In genomic region chr6:30508824-30509223, GRCm38 (mm10) we compare ENCODE assay signal across 8 mouse cellular contexts. TPM values are rescaled to one million over a fixed set of nuclear protein-coding genes. Genes with fewer than 3 reads are reported as not detected.
DNase-seq lines count a peak whose midpoint lies in the region; ATAC-seq and TF ChIP-seq lines count a peak whose summit lies in the region.

No protein-coding gene starts in this region.

- peak overlapping the region; percentile 65 for H3K4me3 ChIP-seq in liver, adult 2 months (ENCODE audit: insufficient read depth, low read depth, low read length)
- H3K4me3 ChIP-seq in embryonic facial prominence, embryonic 13.5 days = peak overlapping the region; percentile 57
- peak overlapping the region; percentile 49 for H3K4me3 ChIP-seq in intestine, embryonic 15.5 days (replicated peaks)
- H3K4me3 ChIP-seq in neural tube, embryonic 12.5 days = peak overlapping the region; percentile 40

- no peaks in the 10 kb centered on the region for H3K27me3 ChIP-seq in liver, adult 2 months (ENCODE audit: control insufficient read depth, insufficient read depth, low read length)
- no peaks in the 10 kb centered on the region for H3K27me3 ChIP-seq in embryonic facial prominence, embryonic 13.5 days
- no peaks in the 10 kb centered on the region for H3K27me3 ChIP-seq in intestine, embryonic 15.5 days (replicated peaks)
- H3K27me3 ChIP-seq in neural tube, embryonic 12.5 days (replicated peaks) = no peaks in the 10 kb centered on the region

- WGBS in liver, adult 2 months = 5% methylated on average over 2 of the region's 2 CpGs
- 8% methylated on average over 2 of the region's 2 CpGs for WGBS in embryonic facial prominence, embryonic 13.5 days
- 3% methylated on average over 2 of the region's 2 CpGs for WGBS in intestine, embryonic 15.5 days
- 5% methylated on average over 2 of the region's 2 CpGs for WGBS in neural tube, embryonic 12.5 days

- no peak for ATAC-seq in embryonic facial prominence, embryonic 13.5 days (ENCODE audit: insufficient number of reproducible peaks, insufficient read depth, low FRiP score, low TSS enrichment, low read depth)
- no peak for ATAC-seq in intestine, embryonic 15.5 days
- ATAC-seq in neural tube, embryonic 12.5 days (ENCODE audit: low FRiP score, low read depth) = no peak

- H3K4me2 ChIP-seq in embryonic facial prominence, embryonic 13.5 days = peak overlapping the region; percentile 68
- peak overlapping the region; percentile 67 for H3K4me2 ChIP-seq in intestine, embryonic 15.5 days (replicated peaks)
- peak overlapping the region; percentile 72 for H3K4me2 ChIP-seq in neural tube, embryonic 12.5 days (replicated peaks)

- peak overlapping the region; percentile 71; the same call in 1 of the 2 replicates for H3K27ac ChIP-seq in liver, adult 2 months (replicated peaks; ENCODE audit: insufficient read depth, low read depth, low read length)
- peak overlapping the region; percentile 99 for H3K27ac ChIP-seq in embryonic facial prominence, embryonic 13.5 days
- H3K27ac ChIP-seq in intestine, embryonic 15.5 days = peak overlapping the region; percentile 95
- peak overlapping the region; percentile 13 for H3K27ac ChIP-seq in neural tube, embryonic 12.5 days

- no peaks in the 10 kb centered on the region for H3K79me2 ChIP-seq in liver, adult 2 months (ENCODE audit: control insufficient read depth, insufficient read depth, low read length)

- no peak for TF ChIP-seq CTCF in liver, adult 2 months (IDR thresholded peaks at IDR 0.05; ENCODE audit: low read depth, low read length)

- peaks cover 3% of the 10 kb centered on the region; the same call in 1 of the 2 replicates for H3K4me1 ChIP-seq in liver, adult 2 months (ENCODE audit: control insufficient read depth, insufficient read depth, low read length)
- peaks cover 13% of the 10 kb centered on the region for H3K4me1 ChIP-seq in embryonic facial prominence, embryonic 13.5 days
- 0 out of 2 replicates have a peak, but pooled peaks cover 3% of the 10 kb centered on the region for H3K4me1 ChIP-seq in intestine, embryonic 15.5 days (replicated peaks)
- peaks cover 5% of the 10 kb centered on the region for H3K4me1 ChIP-seq in neural tube, embryonic 12.5 days

- H3K36me3 ChIP-seq in liver, adult 2 months (ENCODE audit: control insufficient read depth, insufficient read depth, low read length) = peaks cover 10% of the 10 kb centered on the region; the same call in 1 of the 2 replicates
- peaks cover 25% of the 10 kb centered on the region for H3K36me3 ChIP-seq in embryonic facial prominence, embryonic 13.5 days
- H3K36me3 ChIP-seq in intestine, embryonic 15.5 days = 0 out of 2 replicates have a peak, but pooled peaks cover 8% of the 10 kb centered on the region
- H3K36me3 ChIP-seq in neural tube, embryonic 12.5 days = peaks cover 16% of the 10 kb centered on the region

- DNase-seq in liver, adult 2 months (ENCODE audit: extremely low read depth, low read depth, low spot score) = no peak
- DNase-seq in liver (no peak), MN1 (ENCODE audit: low spot score) (no peak)
- no peak for DNase-seq in layer of hippocampus, adult 11-12 months (ENCODE audit: low spot score)
- no peak for DNase-seq in adrenal gland, postnatal 36 days

- H3K9ac ChIP-seq in liver, adult 2 months (ENCODE audit: low read depth, low read length) = peak overlapping the region; percentile 71
- peak overlapping the region; percentile 89 for H3K9ac ChIP-seq in embryonic facial prominence, embryonic 13.5 days
- peak overlapping the region; percentile 64 for H3K9ac ChIP-seq in intestine, embryonic 15.5 days
- peak overlapping the region; percentile 53 for H3K9ac ChIP-seq in neural tube, embryonic 12.5 days

- H3K9me3 ChIP-seq in embryonic facial prominence, embryonic 13.5 days = no peaks in the 10 kb centered on the region
- H3K9me3 ChIP-seq in intestine, embryonic 15.5 days = no peaks in the 10 kb centered on the region
- H3K9me3 ChIP-seq in neural tube, embryonic 12.5 days = no peaks in the 10 kb centered on the region

- no peak for TF ChIP-seq POLR2A in liver, adult 2 months (IDR thresholded peaks at IDR 0.05; ENCODE audit: extremely low read depth, insufficient read depth, low read length)

RNA-seq across cellular contexts. Expression of gene Tmem209, which starts 0.8 kb away (rescaled TPM):
- 9.2 and 12.0 TPM in 2 replicates for total RNA-seq in liver, adult 2 months (2014; rRNA removed)
- polyA plus RNA-seq in liver, adult 2 months (2012; rRNA removed) = 18.4 and 23.5 TPM in 2 replicates
- 30.4 and 35.4 TPM in 2 replicates for polyA plus RNA-seq in embryonic facial prominence, embryonic 13.5 days (2015; fragmentation: Nextera tagmentation; extraction: Ambion mirVana)
- polyA plus RNA-seq in intestine, embryonic 15.5 days (2015; fragmentation: Nextera tagmentation; extraction: Ambion mirVana) = 31.5 and 33.6 TPM in 2 replicates
- polyA plus RNA-seq in neural tube, embryonic 12.5 days (2016; fragmentation: Nextera tagmentation; extraction: Ambion mirVana) = 35.1 and 35.9 TPM in 2 replicates
- total RNA-seq in adrenal gland, postnatal 36 days (2021) = 10 to 100 TPM; 23.3 to 27.3 TPM

RNA-seq across cellular contexts. Expression of gene Ssmem1, which starts 0.8 kb away (rescaled TPM):
- total RNA-seq in liver, adult 2 months (2014; rRNA removed) = 0.20 TPM in 1 of 2 replicates, not detected in the other
- polyA plus RNA-seq in liver, adult 2 months (2012; rRNA removed) = not detected in 2 replicates
- polyA plus RNA-seq in embryonic facial prominence, embryonic 13.5 days (2015; fragmentation: Nextera tagmentation; extraction: Ambion mirVana) = 0.23 TPM in 1 of 2 replicates, not detected in the other
- not detected in 2 replicates for polyA plus RNA-seq in intestine, embryonic 15.5 days (2015; fragmentation: Nextera tagmentation; extraction: Ambion mirVana)
- polyA plus RNA-seq in neural tube, embryonic 12.5 days (2016; fragmentation: Nextera tagmentation; extraction: Ambion mirVana) = 0.24 and 0.49 TPM in 2 replicates
- total RNA-seq in adrenal gland, postnatal 36 days (2021) = under 1 TPM in 1 of 2 experiments, not detected in 1; 0.23 TPM

RNA-seq across cellular contexts. Expression of gene Cpa2, which starts 32.6 kb away (rescaled TPM):
- total RNA-seq in liver, adult 2 months (2014; rRNA removed) = 6.5 and 32.6 TPM in 2 replicates
- polyA plus RNA-seq in liver, adult 2 months (2012; rRNA removed) = 0.12 TPM in 1 of 2 replicates, not detected in the other
- polyA plus RNA-seq in embryonic facial prominence, embryonic 13.5 days (2015; fragmentation: Nextera tagmentation; extraction: Ambion mirVana) = 6.3 and 6.4 TPM in 2 replicates
- polyA plus RNA-seq in intestine, embryonic 15.5 days (2015; fragmentation: Nextera tagmentation; extraction: Ambion mirVana) = 327 and 654 TPM in 2 replicates
- polyA plus RNA-seq in neural tube, embryonic 12.5 days (2016; fragmentation: Nextera tagmentation; extraction: Ambion mirVana) = 8.2 and 8.5 TPM in 2 replicates
- total RNA-seq in adrenal gland, postnatal 36 days (2021) = under 1 TPM; 0.56 to 0.66 TPM

RNA-seq across cellular contexts. Expression of gene Cpa4, which starts 59.3 kb away (rescaled TPM):
- not detected in 2 replicates for total RNA-seq in liver, adult 2 months (2014; rRNA removed)
- polyA plus RNA-seq in liver, adult 2 months (2012; rRNA removed) = not detected in 2 replicates
- polyA plus RNA-seq in embryonic facial prominence, embryonic 13.5 days (2015; fragmentation: Nextera tagmentation; extraction: Ambion mirVana) = 0.83 and 1.4 TPM in 2 replicates
- 0.59 and 0.77 TPM in 2 replicates for polyA plus RNA-seq in intestine, embryonic 15.5 days (2015; fragmentation: Nextera tagmentation; extraction: Ambion mirVana)
- polyA plus RNA-seq in neural tube, embryonic 12.5 days (2016; fragmentation: Nextera tagmentation; extraction: Ambion mirVana) = 1.2 and 1.9 TPM in 2 replicates
- 1 to 10 TPM; 1.1 to 1.2 TPM for total RNA-seq in adrenal gland, postnatal 36 days (2021)

Comparison
In these comparisons a context has a peak if more than half of its experiments do, and no peak if none do; other contexts are left out.
1. H3K27ac ChIP-seq: peak in every context shown above with its lines; median percentile 99 in embryonic facial prominence, embryonic 13.5 days; 95 in intestine, embryonic 15.5 days; 71 in liver, adult 2 months; 13 in neural tube, embryonic 12.5 days.
2. RNA of gene Cpa2, which starts 32.6 kb away (polyA plus RNA-seq): 327 to 654 TPM in intestine, embryonic 15.5 days; 8.2 to 8.5 TPM in neural tube, embryonic 12.5 days, 6.3 to 6.4 TPM in embryonic facial prominence, embryonic 13.5 days and 0.12 TPM in liver, adult 2 months; every median in the first group is over 10 times any median in the second.
3. Peak in every context shown above with its lines, with median percentiles within 50 percentile points of each other: H3K4me3 ChIP-seq, H3K9ac ChIP-seq and H3K4me2 ChIP-seq.